Mouse (Mus musculus) spleen, adult 2 months (tissue): ENCODE measurements around the gene Nckap5.

Experiments
- CTCF ChIP-seq: fragments of 200-500 bp; IDR thresholded peaks from 2 replicates; pipeline ENCODE4 v1.5.1; 2011; ENCODE audit warnings: mild to moderate bottlenecking, inconsistent platforms; ENCODE audit not compliant: insufficient read depth, insufficient read length, insufficient replicate concordance; ENCODE audit errors: extremely low read depth
- POLR2A ChIP-seq: fragments of 200-500 bp; IDR thresholded peaks from 2 replicates; pipeline ENCODE4 v1.6.1; 2011; ENCODE audit warnings: low read depth, low read length, inconsistent platforms

DNA sequence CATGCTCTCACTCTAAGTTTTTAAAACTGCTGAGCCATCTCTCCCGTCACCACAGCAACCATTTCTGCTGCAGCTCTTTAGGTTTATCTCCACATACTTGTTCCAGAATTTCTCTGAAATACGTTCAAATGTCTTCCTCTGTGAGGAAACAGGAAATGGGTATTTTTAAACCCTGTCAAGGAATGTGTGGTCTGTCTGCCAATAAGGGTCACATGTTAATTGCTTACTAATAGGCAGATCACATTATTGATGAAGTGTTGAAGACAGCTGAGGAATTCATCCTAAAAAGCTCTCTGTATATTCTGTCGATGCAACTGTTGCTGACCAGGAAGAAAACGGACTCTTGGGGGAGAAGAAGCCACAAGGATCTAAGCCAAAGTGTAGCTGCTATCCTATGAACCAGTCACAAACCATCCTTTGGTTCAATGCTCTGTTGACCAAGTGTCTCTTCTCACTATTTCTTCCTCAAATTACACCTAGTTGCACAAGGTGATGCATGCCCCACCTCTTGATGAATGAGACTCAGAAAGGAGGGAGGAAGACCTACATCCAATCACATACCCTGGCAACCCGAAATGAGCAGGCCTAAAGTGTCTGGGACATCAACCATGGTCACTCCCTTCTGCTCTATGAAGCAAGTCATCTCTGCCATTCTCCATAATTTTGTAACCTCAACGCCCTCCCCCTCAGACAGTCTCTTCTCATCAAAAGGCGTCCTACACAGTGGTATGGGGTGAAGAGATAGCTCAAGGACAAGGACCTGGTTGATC, 349.0 kb downstream of the Nckap5 start:
- TF ChIP-seq CTCF (no peak), POLR2A (no peak)
